Mouse (Mus musculus) embryo, embryonic 11 days (tissue): ENCODE measurements around the gene Tnfsf13.
"Not testable (repeated sequence)": the region's sequence is repeated elsewhere in the genome, so short reads cannot be mapped to it uniquely, and the experiment has no call there.

Source experiments
- DNase-seq: peaks from one replicate; pipeline ENCODE4 v3.0.0-alpha.2; 2015

The Tnfsf13 gene

GRCm38 (mm10) chr11:69685526-69686148 is at the start of gene Tnfsf13:
Gene Tnfsf13, minus strand, starts transcription at chr11:69685784.
- DNase-seq, result no peak

- DNase-seq, result not testable (repeated sequence)
Observed at GRCm38 (mm10) chr11:69731408-69731807, 45.8 kb upstream of the Tnfsf13 start.

- peak; percentile 78 for DNase-seq
Observed at GRCm38 (mm10) chr11:69729063-69729462, 43.5 kb upstream of the Tnfsf13 start.

GRCm38 (mm10) chr11:69725951-69726350 is 40.4 kb upstream of the Tnfsf13 start:
- no peak for DNase-seq

- DNase-seq, result no peak
Observed at GRCm38 (mm10) chr11:69723074-69723473, 37.5 kb upstream of the Tnfsf13 start.

GRCm38 (mm10) chr11:69720852-69721251 is 35.3 kb upstream of the Tnfsf13 start:
- no peak for DNase-seq

GRCm38 (mm10) chr11:69719423-69719822 is 33.8 kb upstream of the Tnfsf13 start:
- DNase-seq, result no peak

GRCm38 (mm10) chr11:69718661-69719060 is 33.1 kb upstream of the Tnfsf13 start:
- peak; percentile 46 for DNase-seq

GRCm38 (mm10) chr11:69716953-69717352 is 31.4 kb upstream of the Tnfsf13 start:
- no peak for DNase-seq

- peak; percentile 73 for DNase-seq
Observed at GRCm38 (mm10) chr11:69715929-69716328, 30.3 kb upstream of the Tnfsf13 start.

- DNase-seq, result peak; percentile 23
Observed at GRCm38 (mm10) chr11:69715482-69715881, 29.9 kb upstream of the Tnfsf13 start.

GRCm38 (mm10) chr11:69714636-69715329 is 29.2 kb upstream of the Tnfsf13 start:
- peak; percentile 75 for DNase-seq

GRCm38 (mm10) chr11:69712954-69713672 is 27.5 kb upstream of the Tnfsf13 start:
- peak; percentile 16 for DNase-seq

- no peak for DNase-seq
Observed at GRCm38 (mm10) chr11:69711082-69711481, 25.5 kb upstream of the Tnfsf13 start.

- DNase-seq, result no peak
Observed at GRCm38 (mm10) chr11:69710470-69710869, 24.9 kb upstream of the Tnfsf13 start.

- no peak for DNase-seq
Observed at GRCm38 (mm10) chr11:69709554-69710446, 24.2 kb upstream of the Tnfsf13 start.

- no peak for DNase-seq
Observed at GRCm38 (mm10) chr11:69708614-69709265, 23.2 kb upstream of the Tnfsf13 start.

- no peak for DNase-seq
Observed at GRCm38 (mm10) chr11:69707873-69708381, 22.3 kb upstream of the Tnfsf13 start.

GRCm38 (mm10) chr11:69707480-69707847 is 21.9 kb upstream of the Tnfsf13 start:
- no peak for DNase-seq

- no peak for DNase-seq
Observed at GRCm38 (mm10) chr11:69706775-69707479, 21.3 kb upstream of the Tnfsf13 start.

GRCm38 (mm10) chr11:69704613-69705010 is 19.0 kb upstream of the Tnfsf13 start:
- DNase-seq, result no peak
